Mouse (Mus musculus) kidney, adult 2 months (tissue): ENCODE measurements around the gene Lrrc23.

ENCODE experiments used
- CTCF ChIP-seq: fragments of 200-500 bp; conservative IDR thresholded peaks from 2 replicates; pipeline ENCODE4 v1.5.1; 2011; ENCODE audit warnings: low read depth, mild to moderate bottlenecking, control low read depth, low read length, moderate library complexity, mixed read lengths; ENCODE audit not compliant: insufficient read depth, insufficient read length
- POLR2A ChIP-seq: fragments of 200-500 bp; IDR thresholded peaks from one replicate; pipeline ENCODE4 v1.6.1; 2011; ENCODE audit warnings: low read depth, low read length, control low read depth

- TF ChIP-seq CTCF (no peak), POLR2A (no peak)
Measured at GRCm38 (mm10) chr6:124782436-124782835, 2.9 kb upstream of the Lrrc23 start.
